Mouse (Mus musculus) CH12.LX (cell line): Measurements from ENCODE around the gene Mfsd4b1. TPM values are rescaled to one million over a fixed set of nuclear protein-coding genes. Genes with fewer than 3 reads are reported as not detected.

Experiments used
- DNase-seq: peaks from one replicate; pipeline ENCODE4 v3.0.0-alpha.2; 2013; ENCODE audit errors: extremely low read depth
- H3K27ac ChIP-seq: 2 replicates; pipeline ENCODE4 v1.5.1; 2012; ENCODE audit warnings: low read depth, mild to moderate bottlenecking, control low read depth, moderate library complexity; ENCODE audit not compliant: insufficient read depth
- H3K27me3 ChIP-seq: replicated peaks from 2 replicates; pipeline ENCODE3; 2012; ENCODE audit warnings: inconsistent platforms
- H3K36me3 ChIP-seq, 2 experiments: replicated peaks in 1 of 2; 2 replicates each; pipeline versions ENCODE3 to v1.6.1; 2012; ENCODE audit warnings: inconsistent platforms in 1 of 2, low read length in 1 of 2, mild to moderate bottlenecking in 1 of 2, mixed read lengths in 1 of 2, moderate library complexity in 1 of 2; ENCODE audit not compliant: control insufficient read depth in 1 of 2, insufficient read depth in 1 of 2
- H3K4me1 ChIP-seq, 2 experiments: 2 replicates each; pipeline ENCODE4 v1.6.1; 2012; ENCODE audit warnings: inconsistent platforms in 1 of 2, moderate library complexity in 1 of 2; ENCODE audit not compliant: insufficient read depth in 2 of 2, control insufficient read depth in 1 of 2
- H3K4me2 ChIP-seq: 2 replicates; pipeline ENCODE4 v1.6.1; 2012; ENCODE audit warnings: low read depth, mild to moderate bottlenecking, control low read depth; ENCODE audit not compliant: poor library complexity, insufficient read depth, severe bottlenecking
- H3K4me3 ChIP-seq, 3 experiments: fragments of 150-350 bp in 1 of 3; sonication (generic) in 1 of 3; replicated peaks in 1 of 3; 2 replicates each; pipeline versions ENCODE3 to v1.5.1; 2011 to 2012; ENCODE audit warnings: low read depth in 2 of 3, low read length in 2 of 3, mild to moderate bottlenecking in 2 of 3, moderate library complexity in 2 of 3, control low read depth in 1 of 3, improper control_type of control experiment in 1 of 3, inconsistent platforms in 1 of 3, mixed read lengths in 1 of 3; ENCODE audit not compliant: poor library complexity in 1 of 3
- H3K79me2 ChIP-seq: replicated peaks from 2 replicates; pipeline ENCODE4 v1.6.1; 2012; ENCODE audit warnings: mild to moderate bottlenecking, moderate library complexity; ENCODE audit not compliant: control insufficient read depth, poor library complexity, insufficient read depth, severe bottlenecking; ENCODE audit errors: extremely low read depth
- H3K9ac ChIP-seq: 2 replicates; pipeline ENCODE4 v1.6.1; 2012; ENCODE audit warnings: low read depth, mild to moderate bottlenecking, control low read depth, moderate library complexity; ENCODE audit not compliant: insufficient read depth
- H3K9me3 ChIP-seq: replicated peaks from 2 replicates; pipeline ENCODE3; 2012; ENCODE audit warnings: low read length, inconsistent platforms, mixed read lengths
- BHLHE40 ChIP-seq: IDR thresholded peaks from 2 replicates; pipeline ENCODE4 v1.6.1; 2011; ENCODE audit warnings: mild to moderate bottlenecking, low read depth, low read length, improper control_type of control experiment
- IRF4 ChIP-seq: IDR thresholded peaks from 2 replicates; pipeline ENCODE4 v1.6.1; 2014; ENCODE audit warnings: low read depth, mild to moderate bottlenecking, inconsistent platforms, low read length, improper control_type of control experiment
- JUND ChIP-seq: conservative IDR thresholded peaks from 2 replicates; pipeline ENCODE4 v1.6.1; 2011; ENCODE audit warnings: low read depth, low read length, improper control_type of control experiment
- MAX ChIP-seq: IDR thresholded peaks from 2 replicates; pipeline ENCODE4 v1.6.1; 2011; ENCODE audit warnings: low read length, improper control_type of control experiment
- MXI1 ChIP-seq: IDR thresholded peaks from 2 replicates; pipeline ENCODE4 v1.6.1; 2011; ENCODE audit warnings: mild to moderate bottlenecking, low read depth, low read length, improper control_type of control experiment
- POLR2AphosphoS2 ChIP-seq: IDR thresholded peaks from 2 replicates; pipeline ENCODE4 v1.6.1; 2011; ENCODE audit warnings: low read depth, low read length, improper control_type of control experiment
- RAD21 ChIP-seq: IDR thresholded peaks from 2 replicates; pipeline ENCODE4 v1.6.1; 2011; ENCODE audit warnings: low read depth, mild to moderate bottlenecking, low read length, improper control_type of control experiment, moderate library complexity
- ZC3H11A ChIP-seq: IDR thresholded peaks from 2 replicates; pipeline ENCODE4 v1.6.1; 2012; ENCODE audit warnings: low read depth, mild to moderate bottlenecking, inconsistent platforms, low read length, improper control_type of control experiment
- ZNF384 ChIP-seq: IDR thresholded peaks from 2 replicates; pipeline ENCODE4 v1.6.1; 2012; ENCODE audit warnings: low read depth, low read length, improper control_type of control experiment, inconsistent platforms
- dilution Hi-C: fragments of 300-500 bp; cut with MboI; formaldehyde crosslinking; loops from 2 replicates; pipeline ENCODE4 v1.14.3; 2020; ENCODE audit warnings: low sequenced_read_pairs; ENCODE audit not compliant: extremely low pct_unique_long_range_greater_than_20kb, extremely low pct_ligation_motif_present
- in situ Hi-C: fragments of 300-500 bp; cut with MboI; formaldehyde crosslinking; loops from 3 replicates; pipeline ENCODE4 v1.14.3; 2019; ENCODE audit warnings: low sequenced_read_pairs, low pct_ligation_motif_present, low pct_unique_long_range_greater_than_20kb, mixed read lengths
- polyA plus RNA-seq: library from polyadenylated mRNA; unstranded; fragments of >175 nt; gene quantifications from 2 replicates; pipeline ENCODE4 v1.2.1, GENCODE M21; 2012; ENCODE audit warnings: low read depth; ENCODE audit not compliant: insufficient read length
- total RNA-seq, 2 experiments: library from RNA; depleted of rRNA; stranded (reverse); fragments of 300-350 nt in 1 of 2; fragments of >200 nt in 1 of 2; gene quantifications; 2 replicates each; pipeline ENCODE4 v1.2.3; 2012 to 2014

Gene Mfsd4b1
- total and polyA plus RNA-seq, 3 experiments: not detected

DNA sequence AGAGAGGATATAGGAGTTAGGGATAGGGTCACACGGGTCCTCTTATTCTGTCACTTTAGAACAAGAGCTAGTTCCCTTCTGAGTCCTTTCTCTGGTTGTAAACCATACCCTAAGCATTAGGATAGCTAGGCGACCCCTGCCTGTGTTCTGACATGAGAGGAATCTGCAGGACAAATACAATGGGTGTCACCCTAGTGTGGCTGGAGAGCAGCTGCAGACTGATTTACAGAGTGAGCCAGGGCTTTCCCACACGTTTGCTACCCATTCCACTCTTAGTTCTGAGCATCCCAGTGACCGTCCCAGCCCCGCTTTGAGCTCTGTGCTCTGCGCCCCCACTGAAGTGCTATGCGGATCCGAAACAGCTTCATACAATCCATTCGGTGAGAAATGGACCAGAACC lies 45.6 kb upstream of the Mfsd4b1 start:
- dilution Hi-C loops: no loop called here
- H3K4me1 ChIP-seq: no peaks in the 10 kb centered on the region
- H3K4me2 ChIP-seq: no peak overlapping the region
- H3K9ac ChIP-seq: no peak overlapping the region
- TF ChIP-seq MXI1 (no peak), IRF4 (no peak)
- H3K79me2 ChIP-seq: no peaks in the 10 kb centered on the region
- no peaks in the 10 kb centered on the region for H3K27me3 ChIP-seq
- no peak for DNase-seq
- in situ Hi-C loops: no loop called here
- no peaks in the 10 kb centered on the region for H3K9me3 ChIP-seq
- H3K36me3 ChIP-seq: no peaks in the 10 kb centered on the region
- no peak overlapping the region for H3K4me3 ChIP-seq
- no peak overlapping the region for H3K27ac ChIP-seq

DNA sequence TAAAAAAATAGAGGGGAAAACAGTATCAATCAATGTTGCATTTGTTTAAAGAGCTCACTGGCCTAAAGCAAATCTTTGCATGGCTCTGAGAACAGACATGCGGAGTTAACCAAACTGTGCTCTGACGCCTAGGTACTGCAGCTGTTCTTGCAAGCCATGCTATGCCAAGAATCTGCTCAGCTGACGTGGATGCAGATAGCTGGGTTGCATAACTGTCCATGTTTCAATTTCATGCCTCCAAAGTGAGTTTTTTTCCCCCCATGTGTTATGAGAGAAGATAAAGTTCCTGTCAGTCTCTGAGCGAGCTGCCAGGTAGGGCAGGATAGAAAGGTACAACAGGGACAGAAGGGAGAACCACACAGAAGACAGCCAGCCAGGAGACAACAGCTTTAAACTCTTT lies 44.2 kb upstream of the Mfsd4b1 start:
- in situ Hi-C loops (no loop called here), dilution Hi-C loops (no loop called here)
- Histone ChIP-seq H3K4me3 (no peak overlapping the region), H3K9ac (no peak overlapping the region), H3K27ac (no peak overlapping the region), H3K36me3 (no peaks in the 10 kb centered on the region), H3K27me3 (no peaks in the 10 kb centered on the region), H3K9me3 (no peaks in the 10 kb centered on the region), H3K4me2 (no peak overlapping the region), H3K4me1 (no peaks in the 10 kb centered on the region), H3K79me2 (no peaks in the 10 kb centered on the region)
- no peak for TF ChIP-seq RAD21
- DNase-seq: no peak

DNA sequence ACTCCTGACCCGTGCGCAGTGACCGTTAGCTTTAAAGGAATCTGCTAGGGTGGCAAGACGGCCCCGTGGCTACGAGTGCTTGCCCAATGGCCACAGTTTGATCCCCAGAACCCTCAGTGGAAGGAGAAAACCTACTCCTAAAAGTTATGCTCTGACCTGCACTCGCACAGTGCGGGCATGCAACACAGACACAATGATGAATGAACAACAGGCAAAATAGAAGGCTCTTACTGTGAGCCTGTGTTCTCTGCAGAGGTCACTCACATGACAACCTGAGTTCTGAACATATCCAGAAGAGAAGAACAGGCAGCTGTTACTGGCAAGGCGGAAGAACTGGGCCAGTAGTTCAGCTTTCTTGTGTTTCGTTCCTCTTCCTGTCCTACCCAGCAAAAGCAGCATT lies 43.5 kb upstream of the Mfsd4b1 start:
- H3K27ac ChIP-seq: no peak overlapping the region
- no peaks in the 10 kb centered on the region for H3K36me3 ChIP-seq
- no peaks in the 10 kb centered on the region for H3K79me2 ChIP-seq
- dilution Hi-C loops (no loop called here), in situ Hi-C loops (no loop called here)
- H3K9ac ChIP-seq: no peak overlapping the region
- TF ChIP-seq BHLHE40 (no peak), MXI1 (no peak), ZC3H11A (no peak), MAX (no peak), ZNF384 (no peak), POLR2AphosphoS2 (no peak), JUND (no peak)
- H3K4me1 ChIP-seq: no peaks in the 10 kb centered on the region
- H3K4me2 ChIP-seq: no peak overlapping the region
- no peak for DNase-seq
- H3K4me3 ChIP-seq: no peak overlapping the region
- H3K27me3 ChIP-seq: no peaks in the 10 kb centered on the region
- H3K9me3 ChIP-seq: no peaks in the 10 kb centered on the region
